Mouse (Mus musculus): ENCODE results near the gene Gm49027. TPM values are rescaled to one million over a fixed set of nuclear protein-coding genes. Genes with fewer than 3 reads are reported as not detected.

Gm49027 gene
- total and polyA plus RNA-seq, 3 experiments, result 0.38 TPM; not detected in 2

- no peak for DNase-seq (ENCODE audit: extremely low read depth)
- peaks cover 70 to 95% of the 10 kb centered on the region in 2 experiments for H3K36me3 ChIP-seq (replicated peaks in 1 of 2; ENCODE audit: control insufficient read depth in 1 of 2, insufficient read depth in 1 of 2, low read length in 1 of 2)
- TF ChIP-seq SIN3A (IDR thresholded peaks at IDR 0.05; ENCODE audit: low read length) (no peak), TBP (conservative IDR thresholded peaks at IDR 0.05; ENCODE audit: low read depth, low read length) (no peak), ZC3H11A (IDR thresholded peaks at IDR 0.05; ENCODE audit: low read depth, low read length) (no peak)
- dilution Hi-C loops (cut with MboI; ENCODE audit: extremely low pct_ligation_motif_present, extremely low pct_unique_long_range_greater_than_20kb, low sequenced_read_pairs), result no loop called here
- no peaks in the 10 kb centered on the region for H3K9me3 ChIP-seq (replicated peaks; ENCODE audit: low read length)
- no peak overlapping the region for H3K4me2 ChIP-seq (ENCODE audit: insufficient read depth, low read depth, poor library complexity, severe bottlenecking)
- in situ Hi-C loops (cut with MboI; ENCODE audit: low pct_ligation_motif_present, low pct_unique_long_range_greater_than_20kb, low sequenced_read_pairs), result no loop called here
- H3K9ac ChIP-seq (ENCODE audit: insufficient read depth, low read depth), result no peak overlapping the region
- no peak overlapping the region for H3K27ac ChIP-seq (ENCODE audit: insufficient read depth, low read depth)
- no peaks in the 10 kb centered on the region for H3K4me1 ChIP-seq (ENCODE audit: control insufficient read depth in 1 of 2, insufficient read depth in 2 of 2)
- no peaks in the 10 kb centered on the region for H3K27me3 ChIP-seq (replicated peaks)
- H3K4me3 ChIP-seq (replicated peaks in 1 of 3; ENCODE audit: low read depth in 2 of 3, low read length in 2 of 3, poor library complexity in 1 of 3), result no peak overlapping the region
- H3K79me2 ChIP-seq (replicated peaks; ENCODE audit: control insufficient read depth, extremely low read depth, insufficient read depth, poor library complexity, severe bottlenecking), result no peaks in the 10 kb centered on the region
Measured at GRCm38 (mm10) chr5:123561128-123561527, 35.8 kb upstream of the Gm49027 start.

GRCm38 (mm10) chr5:123559588-123559987 lies 34.3 kb upstream of the Gm49027 start:
- Histone ChIP-seq H3K79me2 (replicated peaks; ENCODE audit: control insufficient read depth, extremely low read depth, insufficient read depth, poor library complexity, severe bottlenecking) (no peaks in the 10 kb centered on the region), H3K4me3 (replicated peaks in 1 of 3; ENCODE audit: low read depth in 2 of 3, low read length in 2 of 3, poor library complexity in 1 of 3) (no peak overlapping the region), H3K9me3 (replicated peaks; ENCODE audit: low read length) (no peaks in the 10 kb centered on the region), H3K27me3 (replicated peaks) (no peaks in the 10 kb centered on the region), H3K4me2 (ENCODE audit: insufficient read depth, low read depth, poor library complexity, severe bottlenecking) (no peak overlapping the region), H3K27ac (ENCODE audit: insufficient read depth, low read depth) (no peak overlapping the region), H3K4me1 (ENCODE audit: control insufficient read depth in 1 of 2, insufficient read depth in 2 of 2) (no peaks in the 10 kb centered on the region), H3K9ac (ENCODE audit: insufficient read depth, low read depth) (no peak overlapping the region), H3K36me3 (replicated peaks in 1 of 2; ENCODE audit: control insufficient read depth in 1 of 2, insufficient read depth in 1 of 2, low read length in 1 of 2) (peaks cover 65 to 90% of the 10 kb centered on the region in 2 experiments)
- DNase-seq (ENCODE audit: extremely low read depth), result no peak
- TF ChIP-seq NRF1 (IDR thresholded peaks at IDR 0.05; ENCODE audit: low read depth, low read length) (no peak), BHLHE40 (IDR thresholded peaks at IDR 0.05; ENCODE audit: low read depth, low read length) (no peak), ZNF384 (IDR thresholded peaks at IDR 0.05; ENCODE audit: low read depth, low read length) (no peak), MXI1 (IDR thresholded peaks at IDR 0.05; ENCODE audit: low read depth, low read length) (no peak), MYC (IDR thresholded peaks at IDR 0.05; ENCODE audit: low read depth, low read length) (no peak), POLR2AphosphoS2 (IDR thresholded peaks at IDR 0.05; ENCODE audit: low read depth, low read length) (no peak), RAD21 (IDR thresholded peaks at IDR 0.05; ENCODE audit: low read depth, low read length) (no peak), CTCF (conservative IDR thresholded peaks at IDR 0.05 in 1 of 2, IDR thresholded peaks at IDR 0.05 in 1 of 2; ENCODE audit: low read depth in 2 of 2, low read length in 2 of 2) (no peak), MAFK (IDR thresholded peaks at IDR 0.05; ENCODE audit: insufficient replicate concordance, low read length) (no peak)
- in situ Hi-C loops (cut with MboI; ENCODE audit: low pct_ligation_motif_present, low pct_unique_long_range_greater_than_20kb, low sequenced_read_pairs), result no loop called here
- dilution Hi-C loops (cut with MboI; ENCODE audit: extremely low pct_ligation_motif_present, extremely low pct_unique_long_range_greater_than_20kb, low sequenced_read_pairs), result no loop called here

DNA sequence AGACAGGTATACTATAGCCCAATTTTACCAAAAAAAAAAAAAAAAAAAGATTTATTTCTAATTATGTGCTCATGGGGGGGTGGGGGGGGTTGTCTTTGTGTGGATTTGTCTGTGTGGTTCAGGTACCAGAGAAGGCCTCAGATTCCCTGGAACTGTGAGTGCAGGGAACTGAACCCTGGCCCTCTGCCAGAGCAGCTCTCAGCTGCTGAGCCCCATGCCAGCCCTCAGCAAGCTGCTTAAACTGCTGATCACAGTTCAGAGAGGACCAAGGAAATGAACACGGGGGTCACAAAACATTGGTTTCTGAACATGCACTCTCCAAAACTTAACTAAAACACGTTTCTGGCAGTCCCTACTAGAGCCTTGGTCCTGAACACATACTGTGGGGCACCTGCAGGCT lies 31.2 kb upstream of the Gm49027 start:
- Histone ChIP-seq H3K36me3 (replicated peaks in 1 of 2; ENCODE audit: control insufficient read depth in 1 of 2, insufficient read depth in 1 of 2, low read length in 1 of 2) (peaks cover 39 to 64% of the 10 kb centered on the region in 2 experiments), H3K27me3 (replicated peaks) (no peaks in the 10 kb centered on the region), H3K79me2 (replicated peaks; ENCODE audit: control insufficient read depth, extremely low read depth, insufficient read depth, poor library complexity, severe bottlenecking) (no peaks in the 10 kb centered on the region), H3K4me3 (replicated peaks in 1 of 3; ENCODE audit: low read depth in 2 of 3, low read length in 2 of 3, poor library complexity in 1 of 3) (no peak overlapping the region), H3K9me3 (replicated peaks; ENCODE audit: low read length) (no peaks in the 10 kb centered on the region), H3K27ac (ENCODE audit: insufficient read depth, low read depth) (no peak overlapping the region), H3K4me2 (ENCODE audit: insufficient read depth, low read depth, poor library complexity, severe bottlenecking) (no peak overlapping the region), H3K9ac (ENCODE audit: insufficient read depth, low read depth) (no peak overlapping the region), H3K4me1 (ENCODE audit: control insufficient read depth in 1 of 2, insufficient read depth in 2 of 2) (no peaks in the 10 kb centered on the region)
- TF ChIP-seq KAT2A (IDR thresholded peaks at IDR 0.05; ENCODE audit: insufficient replicate concordance, low read length), result no peak
- TF ChIP-seq MEF2A (IDR thresholded peaks at IDR 0.05; ENCODE audit: borderline replicate concordance, low read depth, low read length), result no peak
- no peak for TF ChIP-seq NRF1 (IDR thresholded peaks at IDR 0.05; ENCODE audit: low read depth, low read length)
- TF ChIP-seq SIN3A (IDR thresholded peaks at IDR 0.05; ENCODE audit: low read length), result no peak
- TF ChIP-seq TBP (conservative IDR thresholded peaks at IDR 0.05; ENCODE audit: low read depth, low read length), result no peak
- no peak for TF ChIP-seq UBTF (IDR thresholded peaks at IDR 0.05; ENCODE audit: low read depth, low read length)
- TF ChIP-seq ELF1 (IDR thresholded peaks at IDR 0.05; ENCODE audit: low read depth, low read length), result no peak
- no peak for TF ChIP-seq CHD1 (IDR thresholded peaks at IDR 0.05; ENCODE audit: low read depth, low read length)
- TF ChIP-seq BHLHE40 (IDR thresholded peaks at IDR 0.05; ENCODE audit: low read depth, low read length), result no peak
- TF ChIP-seq SMC3 (IDR thresholded peaks at IDR 0.05; ENCODE audit: low read depth, low read length), result no peak
- DNase-seq (ENCODE audit: extremely low read depth), result no peak
- in situ Hi-C loops (cut with MboI; ENCODE audit: low pct_ligation_motif_present, low pct_unique_long_range_greater_than_20kb, low sequenced_read_pairs), result no loop called here
- dilution Hi-C loops (cut with MboI; ENCODE audit: extremely low pct_ligation_motif_present, extremely low pct_unique_long_range_greater_than_20kb, low sequenced_read_pairs), result no loop called here
